8 mouse cellular contexts compared by ENCODE assay signal in genomic region chr13:44209036-44209435, GRCm38 (mm10).
A peak's percentile ranks its signal among the peaks of the same experiment; 100 is the strongest.
DNase-seq lines count a peak whose midpoint lies in the region; ATAC-seq and TF ChIP-seq lines count a peak whose summit lies in the region.
"Had no signal": no experiment of that assay in that cellular context is flagged by ENCODE, and none has a peak within 500 bp of the region (broad histone marks: within the 10 kb centered on the region; RNA-seq: fewer than 3 reads in every experiment).

No protein-coding gene starts in this region.

- H3K4me3 ChIP-seq in kidney, embryonic 15.5 days (replicated peaks), result no peak overlapping the region
- no peak overlapping the region for H3K4me3 ChIP-seq in forebrain, embryonic 16.5 days (replicated peaks; ENCODE audit: low read length)
- H3K4me3 ChIP-seq in hindbrain, postnatal 0 days (ENCODE audit: low read length), result no peak overlapping the region
- no peak overlapping the region for H3K4me3 ChIP-seq in neural tube, embryonic 12.5 days
- H3K4me3 ChIP-seq: liver, embryonic 12.5 days had no signal

- DNase-seq in kidney, adult 11 months, result no peak
- DNase-seq in hindbrain, postnatal 0 days (ENCODE audit: low spot score), result peak; percentile 48
- no peak for DNase-seq in urinary bladder, postnatal 14 days (ENCODE audit: low spot score)

- H3K27me3 ChIP-seq in kidney, embryonic 15.5 days, result peaks cover 5% of the 10 kb centered on the region; the same call in 1 of the 2 replicates
- no peaks in the 10 kb centered on the region; the same call in 1 of the 2 replicates for H3K27me3 ChIP-seq in forebrain, embryonic 16.5 days (replicated peaks; ENCODE audit: control insufficient read depth, insufficient read depth, low read length)
- H3K27me3 ChIP-seq in hindbrain, postnatal 0 days (ENCODE audit: insufficient read depth, low read length), result no peaks in the 10 kb centered on the region
- H3K27me3 ChIP-seq in neural tube, embryonic 12.5 days (replicated peaks), result peaks cover 14% of the 10 kb centered on the region

- ATAC-seq in kidney, embryonic 15.5 days (replicated peaks; ENCODE audit: low FRiP score), result no peak
- no peak for ATAC-seq in forebrain, embryonic 16.5 days
- no peak for ATAC-seq in hindbrain, postnatal 0 days
- no peak for ATAC-seq in neural tube, embryonic 12.5 days (ENCODE audit: low FRiP score, low read depth)
- no peak for ATAC-seq in frontal cortex, adult (ENCODE audit: low TSS enrichment)
- ATAC-seq: liver, embryonic 12.5 days had no signal

- peak overlapping the region; percentile 50 for H3K4me2 ChIP-seq in kidney, embryonic 15.5 days
- peak overlapping the region; percentile 6; the same call in 1 of the 2 replicates for H3K4me2 ChIP-seq in forebrain, embryonic 16.5 days (ENCODE audit: low read length)
- peak overlapping the region; percentile 27 for H3K4me2 ChIP-seq in hindbrain, postnatal 0 days (ENCODE audit: low read depth, low read length)
- H3K4me2 ChIP-seq in neural tube, embryonic 12.5 days (replicated peaks), result peak overlapping the region; percentile 35
- H3K4me2 ChIP-seq: liver, embryonic 12.5 days had no signal

- peak; percentile 10 for TF ChIP-seq CTCF in hindbrain, postnatal 0 days (IDR thresholded peaks at IDR 0.05; ENCODE audit: low read depth)

- no peaks in the 10 kb centered on the region for H3K9me3 ChIP-seq in kidney, embryonic 15.5 days (replicated peaks)
- H3K9me3 ChIP-seq in forebrain, embryonic 16.5 days (ENCODE audit: control insufficient read depth, low read length), result no peaks in the 10 kb centered on the region
- no peaks in the 10 kb centered on the region for H3K9me3 ChIP-seq in hindbrain, postnatal 0 days (ENCODE audit: low read length)
- no peaks in the 10 kb centered on the region for H3K9me3 ChIP-seq in neural tube, embryonic 12.5 days
- H3K9me3 ChIP-seq: liver, embryonic 12.5 days had no signal

- WGBS in kidney, embryonic 15.5 days, result 5% methylated on average over 11 of the region's 11 CpGs
- 16% methylated on average over 11 of the region's 11 CpGs for WGBS in forebrain, embryonic 16.5 days
- whole genome bisulfite sequencing in hindbrain, postnatal 0 days, result 5% methylated on average over 11 of the region's 11 CpGs
- 2% methylated on average over 11 of the region's 11 CpGs for WGBS in neural tube, embryonic 12.5 days

- no peaks in the 10 kb centered on the region for H3K36me3 ChIP-seq in kidney, embryonic 15.5 days
- H3K36me3 ChIP-seq in forebrain, embryonic 16.5 days (ENCODE audit: control insufficient read depth, insufficient read depth), result no peaks in the 10 kb centered on the region
- H3K36me3 ChIP-seq in hindbrain, postnatal 0 days (ENCODE audit: insufficient read depth, low read length), result no peaks in the 10 kb centered on the region
- no peaks in the 10 kb centered on the region for H3K36me3 ChIP-seq in neural tube, embryonic 12.5 days
- H3K36me3 ChIP-seq: liver, embryonic 12.5 days had no signal

- H3K9ac ChIP-seq in kidney, embryonic 15.5 days, result no peak overlapping the region
- no peak overlapping the region for H3K9ac ChIP-seq in forebrain, embryonic 16.5 days (replicated peaks; ENCODE audit: low read depth, low read length)
- no peak overlapping the region for H3K9ac ChIP-seq in hindbrain, postnatal 0 days (replicated peaks; ENCODE audit: low read length)
- H3K9ac ChIP-seq in neural tube, embryonic 12.5 days, result no peak overlapping the region
- H3K9ac ChIP-seq: liver, embryonic 12.5 days had no signal

- H3K27ac ChIP-seq in kidney, embryonic 15.5 days, result no peak overlapping the region
- no peak overlapping the region for H3K27ac ChIP-seq in forebrain, embryonic 16.5 days (ENCODE audit: low read length)
- no peak overlapping the region for H3K27ac ChIP-seq in hindbrain, postnatal 0 days
- no peak overlapping the region for H3K27ac ChIP-seq in neural tube, embryonic 12.5 days
- H3K27ac ChIP-seq: liver, embryonic 12.5 days had no signal

- peaks cover 39% of the 10 kb centered on the region for H3K4me1 ChIP-seq in kidney, embryonic 15.5 days
- 0 out of 2 replicates have a peak, but pooled peaks cover 10% of the 10 kb centered on the region for H3K4me1 ChIP-seq in forebrain, embryonic 16.5 days (replicated peaks; ENCODE audit: control insufficient read depth, insufficient read depth, low read length)
- H3K4me1 ChIP-seq in hindbrain, postnatal 0 days (ENCODE audit: insufficient read depth, low read length), result no peaks in the 10 kb centered on the region
- H3K4me1 ChIP-seq in neural tube, embryonic 12.5 days, result peaks cover 29% of the 10 kb centered on the region
